In genomic region chr17:28032219-28032618, GRCm38 (mm10) we compare ENCODE assay signal across 17 mouse cellular contexts. TPM values are rescaled to one million over a fixed set of nuclear protein-coding genes. Genes with fewer than 3 reads are reported as not detected.
DNase-seq lines count a peak whose midpoint lies in the region; ATAC-seq and TF ChIP-seq lines count a peak whose summit lies in the region.
"Had no signal": no experiment of that assay in that cellular context is flagged by ENCODE, and none has a peak within 500 bp of the region (broad histone marks: within the 10 kb centered on the region; RNA-seq: fewer than 3 reads in every experiment).

No protein-coding gene starts in this region.

- intact Hi-C loops in gastrocnemius, adult 2 months (cut with DNase I), result no loop called here

- TF ChIP-seq CTCF in gastrocnemius, adult 2 months (IDR thresholded peaks at IDR 0.05), result no peak
- TF ChIP-seq CTCF in midbrain, postnatal 0 days (IDR thresholded peaks at IDR 0.05), result no peak

- H3K27ac ChIP-seq in gastrocnemius, adult 2 months, result peak overlapping the region; percentile 84
- peak overlapping the region; percentile 73 for H3K27ac ChIP-seq in midbrain, embryonic 10.5 days (replicated peaks)
- H3K27ac ChIP-seq in midbrain, postnatal 0 days (ENCODE audit: low read depth, low read length), result no peak overlapping the region
- H3K27ac ChIP-seq in hindbrain, embryonic 12.5 days, result peak overlapping the region; percentile 87
- H3K27ac ChIP-seq in midbrain, embryonic 14.5 days (replicated peaks; ENCODE audit: low read depth, low read length), result peak overlapping the region; percentile 79
- H3K27ac ChIP-seq: embryonic facial prominence, embryonic 15.5 days had no signal

- WGBS in midbrain, embryonic 10.5 days, result 80% methylated on average over 10 of the region's 10 CpGs
- 62% methylated on average over 10 of the region's 10 CpGs for WGBS in midbrain, postnatal 0 days
- WGBS in hindbrain, embryonic 12.5 days, result 56% methylated on average over 10 of the region's 10 CpGs
- WGBS in midbrain, embryonic 14.5 days, result 66% methylated on average over 10 of the region's 10 CpGs

- no peaks in the 10 kb centered on the region for H3K9me3 ChIP-seq in midbrain, embryonic 10.5 days (replicated peaks)
- no peaks in the 10 kb centered on the region for H3K9me3 ChIP-seq in midbrain, postnatal 0 days (ENCODE audit: low read length)
- no peaks in the 10 kb centered on the region for H3K9me3 ChIP-seq in hindbrain, embryonic 12.5 days (replicated peaks)
- H3K9me3 ChIP-seq in midbrain, embryonic 14.5 days (ENCODE audit: control insufficient read depth, low read length), result no peaks in the 10 kb centered on the region
- H3K9me3 ChIP-seq: embryonic facial prominence, embryonic 15.5 days had no signal

- no peak overlapping the region for H3K9ac ChIP-seq in midbrain, postnatal 0 days (replicated peaks; ENCODE audit: low read length, poor library complexity, severe bottlenecking)
- peak overlapping the region; percentile 54 for H3K9ac ChIP-seq in hindbrain, embryonic 12.5 days
- H3K9ac ChIP-seq in midbrain, embryonic 14.5 days (replicated peaks; ENCODE audit: low read length), result peak overlapping the region; percentile 36; the same call in 1 of the 2 replicates
- H3K9ac ChIP-seq: embryonic facial prominence, embryonic 15.5 days had no signal

- no peak for ATAC-seq in midbrain, postnatal 0 days (ENCODE audit: low FRiP score)
- ATAC-seq in hindbrain, embryonic 12.5 days (ENCODE audit: low FRiP score), result no peak
- ATAC-seq in midbrain, embryonic 14.5 days (ENCODE audit: low FRiP score, low TSS enrichment), result no peak
- no peak for ATAC-seq in megakaryocyte, adult 5-6 weeks (ENCODE audit: poor library complexity, severe bottlenecking)

- no peak overlapping the region for H3K4me3 ChIP-seq in gastrocnemius, adult 2 months
- H3K4me3 ChIP-seq in midbrain, embryonic 10.5 days, result no peak overlapping the region
- H3K4me3 ChIP-seq in midbrain, postnatal 0 days (ENCODE audit: low read depth, low read length), result no peak overlapping the region
- no peak overlapping the region for H3K4me3 ChIP-seq in hindbrain, embryonic 12.5 days
- H3K4me3 ChIP-seq in midbrain, embryonic 14.5 days (replicated peaks; ENCODE audit: low read depth, low read length), result no peak overlapping the region
- H3K4me3 ChIP-seq: embryonic facial prominence, embryonic 15.5 days had no signal

- no peak for DNase-seq in gastrocnemius, adult 2 months
- DNase-seq in gastrocnemius, postnatal 25 days, result no peak
- no peak for DNase-seq in midbrain, embryonic 10.5 days (ENCODE audit: low spot score)
- no peak for DNase-seq in midbrain, postnatal 0 days (ENCODE audit: low spot score)
- no peak for DNase-seq in midbrain, embryonic 14.5 days
- DNase-seq in cerebellum, adult 11-12 months, result no peak
- DNase-seq: cerebellum, postnatal 10 days; heart, postnatal 36 days; layer of hippocampus, postnatal 36 days; lung, postnatal 4 days; right cerebral cortex, postnatal 25 days; thymus, postnatal 25 days had no signal

- H3K36me3 ChIP-seq in midbrain, embryonic 10.5 days, result peaks cover 14% of the 10 kb centered on the region
- no peaks in the 10 kb centered on the region; the same call in none of the 2 replicates for H3K36me3 ChIP-seq in midbrain, postnatal 0 days (ENCODE audit: insufficient read depth, low read length)
- H3K36me3 ChIP-seq in hindbrain, embryonic 12.5 days, result 0 out of 2 replicates have a peak, but pooled peaks cover 14% of the 10 kb centered on the region
- H3K36me3 ChIP-seq in midbrain, embryonic 14.5 days (ENCODE audit: control insufficient read depth, insufficient read depth, low read length), result no peaks in the 10 kb centered on the region
- H3K36me3 ChIP-seq: embryonic facial prominence, embryonic 15.5 days had no signal

- peaks cover 64% of the 10 kb centered on the region for H3K4me1 ChIP-seq in midbrain, embryonic 10.5 days
- H3K4me1 ChIP-seq in midbrain, postnatal 0 days (ENCODE audit: insufficient read depth, low read length), result no peaks in the 10 kb centered on the region
- peaks cover 57% of the 10 kb centered on the region for H3K4me1 ChIP-seq in hindbrain, embryonic 12.5 days
- peaks cover 18% of the 10 kb centered on the region for H3K4me1 ChIP-seq in midbrain, embryonic 14.5 days (ENCODE audit: control insufficient read depth, insufficient read depth, low read length)

- no peak overlapping the region for H3K4me2 ChIP-seq in midbrain, postnatal 0 days (ENCODE audit: low read depth, low read length, poor library complexity, severe bottlenecking)
- H3K4me2 ChIP-seq in hindbrain, embryonic 12.5 days (replicated peaks), result no peak overlapping the region
- H3K4me2 ChIP-seq in midbrain, embryonic 14.5 days (ENCODE audit: low read length), result no peak overlapping the region
- H3K4me2 ChIP-seq: embryonic facial prominence, embryonic 15.5 days; liver, embryonic 11.5 days had no signal

- H3K27me3 ChIP-seq in midbrain, embryonic 10.5 days (ENCODE audit: low read depth, poor library complexity, severe bottlenecking), result no peaks in the 10 kb centered on the region
- H3K27me3 ChIP-seq in midbrain, postnatal 0 days (ENCODE audit: insufficient read depth, low read length), result no peaks in the 10 kb centered on the region
- no peaks in the 10 kb centered on the region for H3K27me3 ChIP-seq in hindbrain, embryonic 12.5 days
- no peaks in the 10 kb centered on the region for H3K27me3 ChIP-seq in midbrain, embryonic 14.5 days (ENCODE audit: control insufficient read depth, insufficient read depth, low read length)
- H3K27me3 ChIP-seq: embryonic facial prominence, embryonic 15.5 days had no signal

RNA-seq across cellular contexts. Expression of gene Tcp11, which starts 48.2 kb away (rescaled TPM):
- not detected for total RNA-seq in gastrocnemius, adult 2 months (2021)
- not detected for total RNA-seq in gastrocnemius, postnatal 25 days (2021)
- polyA plus RNA-seq in midbrain, embryonic 10.5 days (2016; fragmentation: Nextera tagmentation; extraction: Ambion mirVana), result 0.86 and 1.2 TPM in 2 replicates
- total RNA-seq in midbrain, postnatal 0 days (2014; rRNA removed), result 4.1 and 8.2 TPM in 2 replicates
- 2.3 and 2.5 TPM in 2 replicates for polyA plus RNA-seq in midbrain, postnatal 0 days (2015; fragmentation: Nextera tagmentation; extraction: Ambion mirVana)
- 1.9 and 2.6 TPM in 2 replicates for polyA plus RNA-seq in hindbrain, embryonic 12.5 days (2016; fragmentation: Nextera tagmentation; extraction: Ambion mirVana)
- polyA plus RNA-seq in midbrain, embryonic 14.5 days (2014; fragmentation: Nextera tagmentation; extraction: Ambion mirVana), result 0.88 and 1.1 TPM in 2 replicates
- 0.11 and 1.1 TPM in 2 replicates for total RNA-seq in megakaryocyte, adult 5-6 weeks (2015)
- 0.66 TPM in 1 of 2 replicates, not detected in the other for total RNA-seq in megakaryocyte, adult 5-6 weeks (2017)
- total RNA-seq: gastrocnemius, adult 8-10 months; heart, postnatal 36 days had no signal
